ENCODE assay signal across 8 mouse cellular contexts in the genomic region with DNA sequence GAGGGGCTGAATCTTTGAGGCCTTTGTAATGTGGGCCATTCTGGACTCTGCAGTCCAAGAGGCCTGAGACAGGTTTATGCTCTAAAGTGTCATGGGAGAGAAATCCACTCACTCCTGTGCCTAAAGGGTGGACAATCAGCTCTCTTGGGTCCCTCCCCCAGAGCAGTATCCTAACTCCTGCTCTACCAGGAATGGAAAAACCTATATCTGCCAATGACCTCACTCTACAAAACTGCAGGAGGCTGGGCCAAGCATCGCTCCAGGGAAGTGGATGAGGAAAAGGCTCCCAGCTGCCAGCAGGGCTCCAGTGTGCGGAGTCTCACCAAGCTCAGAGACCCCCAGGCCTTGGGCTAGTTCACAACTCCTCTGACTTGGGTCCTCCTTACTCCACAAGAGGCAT.
A peak's percentile ranks its signal among the peaks of the same experiment; 100 is the strongest.
DNase-seq lines count a peak whose midpoint lies in the region; ATAC-seq lines count a peak whose summit lies in the region.

No protein-coding gene starts in this region.

- H3K4me1 ChIP-seq in brown adipose tissue, adult 24 weeks (ENCODE audit: control insufficient read depth, insufficient read depth, insufficient read length, low read length) = peaks cover 58% of the 10 kb centered on the region
- peaks cover 66% of the 10 kb centered on the region for H3K4me1 ChIP-seq in heart, embryonic 16.5 days (ENCODE audit: control insufficient read depth, insufficient read depth, low read length)

- H3K9ac ChIP-seq in heart, embryonic 16.5 days (ENCODE audit: low read length) = peak overlapping the region; percentile 55

- H3K4me3 ChIP-seq in brown adipose tissue, adult 24 weeks (ENCODE audit: insufficient read depth, low read depth, low read length) = no peak overlapping the region
- H3K4me3 ChIP-seq in heart, embryonic 16.5 days (ENCODE audit: low read length) = no peak overlapping the region

- H3K9me3 ChIP-seq in heart, embryonic 16.5 days (replicated peaks; ENCODE audit: control insufficient read depth, low read length) = no peaks in the 10 kb centered on the region

- H3K27ac ChIP-seq in brown adipose tissue, adult 24 weeks (replicated peaks; ENCODE audit: low read depth, low read length) = peak overlapping the region; percentile 74
- H3K27ac ChIP-seq in heart, embryonic 16.5 days (ENCODE audit: low read length) = peak overlapping the region; percentile 96

- no peaks in the 10 kb centered on the region for H3K27me3 ChIP-seq in heart, embryonic 16.5 days (ENCODE audit: control insufficient read depth, insufficient read depth, low read length)

- 9% methylated on average over 2 of the region's 2 CpGs for whole genome bisulfite sequencing in heart, embryonic 16.5 days

- H3K36me3 ChIP-seq in heart, embryonic 16.5 days (ENCODE audit: control insufficient read depth, insufficient read depth) = no peaks in the 10 kb centered on the region

- peak; percentile 86 for ATAC-seq in heart, embryonic 16.5 days (replicated peaks; ENCODE audit: extremely low read depth, insufficient read depth, low FRiP score)

- H3K4me2 ChIP-seq in heart, embryonic 16.5 days (ENCODE audit: low read depth, low read length) = no peak overlapping the region

- DNase-seq in 3134 (ENCODE audit: extremely low read depth, insufficient read length, low spot score) = peak; percentile 78
- peak; percentile 28 for DNase-seq in liver
- no peak for DNase-seq in layer of hippocampus, postnatal 36 days
- no peak for DNase-seq in left cerebral cortex, adult 11 months (ENCODE audit: low spot score)
- DNase-seq in spleen, postnatal 4 days (ENCODE audit: low spot score in 2 of 2) = no peak
- DNase-seq in cerebellum, adult 18-20 months = no peak

Comparison
In these comparisons a context has a peak if more than half of its experiments do, and no peak if none do; other contexts are left out.
1. DNase-seq: peak in 3134 (single experiment) and liver (single experiment); none in layer of hippocampus, postnatal 36 days (0 of 2), left cerebral cortex, adult 11 months (single experiment), spleen, postnatal 4 days (0 of 2) and cerebellum, adult 18-20 months (0 of 2).